Mouse (Mus musculus): Measurements from ENCODE around the gene Nt5dc2. TPM values are rescaled to one million over a fixed set of nuclear protein-coding genes. Genes with fewer than 3 reads are reported as not detected.

Gene Nt5dc2
- polyA plus RNA-seq, 1 experiment from 2014 or later = 341 TPM

- H3K4me3 ChIP-seq (ENCODE audit: control insufficient read depth in 1 of 2, insufficient read depth in 1 of 2, low read depth in 1 of 2, low read length in 2 of 2) = no peak overlapping the region
- WGBS = 75% methylated on average over 4 of the region's 4 CpGs
- H3K27me3 ChIP-seq (ENCODE audit: control insufficient read depth, insufficient read depth, low read length) = no peaks in the 10 kb centered on the region
- H3K4me1 ChIP-seq (ENCODE audit: control insufficient read depth in 2 of 2, insufficient read depth in 2 of 2, low read length in 2 of 2) = peaks cover 2% of the 10 kb centered on the region in 2 experiments; a peak in 3 of 4 replicates
- no peaks in the 10 kb centered on the region for H3K9me3 ChIP-seq (ENCODE audit: control insufficient read depth, low read length)
- no peak overlapping the region for H3K4me2 ChIP-seq (ENCODE audit: low read length)
- H3K36me3 ChIP-seq (ENCODE audit: control insufficient read depth, insufficient read depth, low read length) = peaks cover 99% of the 10 kb centered on the region
- H3K9ac ChIP-seq (ENCODE audit: low read length) = no peak overlapping the region
- no peak for ATAC-seq (ENCODE audit: insufficient number of reproducible peaks, insufficient read depth, low FRiP score, low read depth)
- no peak overlapping the region for H3K27ac ChIP-seq (replicated peaks in 1 of 2; ENCODE audit: control insufficient read depth in 1 of 2, insufficient read depth in 1 of 2, low read depth in 2 of 2, low read length in 2 of 2)
Measured at GRCm38 (mm10) chr14:31181512-31181911, 50.7 kb downstream of the Nt5dc2 start.

- H3K4me1 ChIP-seq (ENCODE audit: control insufficient read depth in 2 of 2, insufficient read depth in 2 of 2, low read length in 2 of 2) = peaks cover 9 to 14% of the 10 kb centered on the region in 2 experiments
- H3K36me3 ChIP-seq (ENCODE audit: control insufficient read depth, insufficient read depth, low read length) = peaks cover 99% of the 10 kb centered on the region
- H3K4me2 ChIP-seq (ENCODE audit: low read length) = no peak overlapping the region
- no peak for ATAC-seq (ENCODE audit: insufficient number of reproducible peaks, insufficient read depth, low FRiP score, low read depth)
- no peak overlapping the region for H3K9ac ChIP-seq (ENCODE audit: low read length)
- WGBS = 62% methylated on average over 2 of the region's 2 CpGs
- peak overlapping the region; percentile 31; a peak in 1 of 4 replicates for H3K27ac ChIP-seq (replicated peaks in 1 of 2; ENCODE audit: control insufficient read depth in 1 of 2, insufficient read depth in 1 of 2, low read depth in 2 of 2, low read length in 2 of 2)
- H3K27me3 ChIP-seq (ENCODE audit: control insufficient read depth, insufficient read depth, low read length) = no peaks in the 10 kb centered on the region
- no peak overlapping the region for H3K4me3 ChIP-seq (ENCODE audit: control insufficient read depth in 1 of 2, insufficient read depth in 1 of 2, low read depth in 1 of 2, low read length in 2 of 2)
- H3K9me3 ChIP-seq (ENCODE audit: control insufficient read depth, low read length) = no peaks in the 10 kb centered on the region
Measured at GRCm38 (mm10) chr14:31182786-31183290, 52.0 kb downstream of the Nt5dc2 start.

- H3K4me2 ChIP-seq (ENCODE audit: low read length) = no peak overlapping the region
- ATAC-seq (ENCODE audit: insufficient number of reproducible peaks, insufficient read depth, low FRiP score, low read depth) = no peak
- H3K4me1 ChIP-seq (ENCODE audit: control insufficient read depth in 2 of 2, insufficient read depth in 2 of 2, low read length in 2 of 2) = peaks cover 11 to 18% of the 10 kb centered on the region in 2 experiments
- peak overlapping the region in 1 of 2 experiments; percentile 24; a peak in 1 of 4 replicates for H3K27ac ChIP-seq (replicated peaks in 1 of 2; ENCODE audit: control insufficient read depth in 1 of 2, insufficient read depth in 1 of 2, low read depth in 2 of 2, low read length in 2 of 2)
- WGBS = 80% methylated on average over 5 of the region's 5 CpGs
- peaks cover 100% of the 10 kb centered on the region for H3K36me3 ChIP-seq (ENCODE audit: control insufficient read depth, insufficient read depth, low read length)
- peak overlapping the region; percentile 46; the same call in 1 of the 2 replicates for H3K9ac ChIP-seq (ENCODE audit: low read length)
- H3K4me3 ChIP-seq (ENCODE audit: control insufficient read depth in 1 of 2, insufficient read depth in 1 of 2, low read depth in 1 of 2, low read length in 2 of 2) = no peak overlapping the region
- H3K9me3 ChIP-seq (ENCODE audit: control insufficient read depth, low read length) = no peaks in the 10 kb centered on the region
- H3K27me3 ChIP-seq (ENCODE audit: control insufficient read depth, insufficient read depth, low read length) = no peaks in the 10 kb centered on the region
Measured at GRCm38 (mm10) chr14:31183541-31183940, 52.7 kb downstream of the Nt5dc2 start.

GRCm38 (mm10) chr14:31184195-31184594 is 53.3 kb downstream of the Nt5dc2 start:
- H3K9me3 ChIP-seq (ENCODE audit: control insufficient read depth, low read length) = no peaks in the 10 kb centered on the region
- H3K27me3 ChIP-seq (ENCODE audit: control insufficient read depth, insufficient read depth, low read length) = no peaks in the 10 kb centered on the region
- no peak overlapping the region for H3K4me3 ChIP-seq (ENCODE audit: control insufficient read depth in 1 of 2, insufficient read depth in 1 of 2, low read depth in 1 of 2, low read length in 2 of 2)
- 84% methylated on average over 12 of the region's 12 CpGs for WGBS
- no peak overlapping the region; a peak in 1 of 4 replicates for H3K27ac ChIP-seq (replicated peaks in 1 of 2; ENCODE audit: control insufficient read depth in 1 of 2, insufficient read depth in 1 of 2, low read depth in 2 of 2, low read length in 2 of 2)
- H3K36me3 ChIP-seq (ENCODE audit: control insufficient read depth, insufficient read depth, low read length) = peaks cover 100% of the 10 kb centered on the region
- peaks cover 15 to 22% of the 10 kb centered on the region in 2 experiments for H3K4me1 ChIP-seq (ENCODE audit: control insufficient read depth in 2 of 2, insufficient read depth in 2 of 2, low read length in 2 of 2)
- no peak overlapping the region for H3K4me2 ChIP-seq (ENCODE audit: low read length)
- no peak for ATAC-seq (ENCODE audit: insufficient number of reproducible peaks, insufficient read depth, low FRiP score, low read depth)
- no peak overlapping the region for H3K9ac ChIP-seq (ENCODE audit: low read length)

- ATAC-seq (ENCODE audit: insufficient number of reproducible peaks, insufficient read depth, low FRiP score, low read depth) = no peak
- WGBS = 34% methylated on average over 4 of the region's 4 CpGs
- Histone ChIP-seq H3K27me3 (ENCODE audit: control insufficient read depth, insufficient read depth, low read length) (no peaks in the 10 kb centered on the region), H3K36me3 (ENCODE audit: control insufficient read depth, insufficient read depth, low read length) (peaks cover 100% of the 10 kb centered on the region), H3K9me3 (ENCODE audit: control insufficient read depth, low read length) (no peaks in the 10 kb centered on the region), H3K4me2 (ENCODE audit: low read length) (no peak overlapping the region), H3K4me3 (ENCODE audit: control insufficient read depth in 1 of 2, insufficient read depth in 1 of 2, low read depth in 1 of 2, low read length in 2 of 2) (no peak overlapping the region), H3K4me1 (ENCODE audit: control insufficient read depth in 2 of 2, insufficient read depth in 2 of 2, low read length in 2 of 2) (peaks cover 21 to 40% of the 10 kb centered on the region in 2 experiments), H3K9ac (ENCODE audit: low read length) (no peak overlapping the region), H3K27ac (replicated peaks in 1 of 2; ENCODE audit: control insufficient read depth in 1 of 2, insufficient read depth in 1 of 2, low read depth in 2 of 2, low read length in 2 of 2) (peak overlapping the region in 1 of 2 experiments; percentile 52; a peak in 3 of 4 replicates)
Measured at GRCm38 (mm10) chr14:31186656-31187055, 55.8 kb downstream of the Nt5dc2 start.

Other genes starting within 250 kb of the Nt5dc2 start
- gene Itih4, start 244.6 kb upstream of the Nt5dc2 start, polyA plus RNA-seq (2014; fragmentation: Nextera tagmentation; extraction: Ambion mirVana) = 0.27 and 0.53 TPM in 2 replicates
- 1.5 and 2.2 TPM in 2 replicates for gene Itih3, start 207.3 kb upstream of the Nt5dc2 start, polyA plus RNA-seq (2014; fragmentation: Nextera tagmentation; extraction: Ambion mirVana)
- gene Itih1, start 187.8 kb upstream of the Nt5dc2 start, polyA plus RNA-seq (2014; fragmentation: Nextera tagmentation; extraction: Ambion mirVana) = not detected in 2 replicates
- 5.4 and 5.5 TPM in 2 replicates for gene Nek4, start 179.7 kb upstream of the Nt5dc2 start, polyA plus RNA-seq (2014; fragmentation: Nextera tagmentation; extraction: Ambion mirVana)
- 48.1 and 60.3 TPM in 2 replicates for gene Glt8d1, start 129.7 kb upstream of the Nt5dc2 start, polyA plus RNA-seq (2014; fragmentation: Nextera tagmentation; extraction: Ambion mirVana)
- 382 and 395 TPM in 2 replicates for gene Spcs1, start 129.4 kb upstream of the Nt5dc2 start, polyA plus RNA-seq (2014; fragmentation: Nextera tagmentation; extraction: Ambion mirVana)
- 75.1 and 89.0 TPM in 2 replicates for gene Pbrm1, start 111.9 kb upstream of the Nt5dc2 start, polyA plus RNA-seq (2014; fragmentation: Nextera tagmentation; extraction: Ambion mirVana)
- gene Gnl3, start 111.9 kb upstream of the Nt5dc2 start, polyA plus RNA-seq (2014; fragmentation: Nextera tagmentation; extraction: Ambion mirVana) = 49.3 and 51.4 TPM in 2 replicates
- 98.2 and 107 TPM in 2 replicates for gene Smim4, start 2.1 kb upstream of the Nt5dc2 start, polyA plus RNA-seq (2014; fragmentation: Nextera tagmentation; extraction: Ambion mirVana)
- gene Stab1, start 37.6 kb downstream of the Nt5dc2 start, polyA plus RNA-seq (2014; fragmentation: Nextera tagmentation; extraction: Ambion mirVana) = 56.0 and 66.8 TPM in 2 replicates
- 5,119 and 5,195 TPM in 2 replicates for gene Tnnc1, start 77.3 kb downstream of the Nt5dc2 start, polyA plus RNA-seq (2014; fragmentation: Nextera tagmentation; extraction: Ambion mirVana)
- 308 and 317 TPM in 2 replicates for gene Nisch, start 85.9 kb downstream of the Nt5dc2 start, polyA plus RNA-seq (2014; fragmentation: Nextera tagmentation; extraction: Ambion mirVana)
- 0.23 and 0.26 TPM in 2 replicates for gene Sema3g, start 86.8 kb downstream of the Nt5dc2 start, polyA plus RNA-seq (2014; fragmentation: Nextera tagmentation; extraction: Ambion mirVana)
- 9.4 and 9.6 TPM in 2 replicates for gene Phf7, start 120.3 kb downstream of the Nt5dc2 start, polyA plus RNA-seq (2014; fragmentation: Nextera tagmentation; extraction: Ambion mirVana)
- 47.6 TPM in 2 replicates for gene Bap1, start 120.4 kb downstream of the Nt5dc2 start, polyA plus RNA-seq (2014; fragmentation: Nextera tagmentation; extraction: Ambion mirVana)
- gene Dnah1, start 192.8 kb downstream of the Nt5dc2 start, polyA plus RNA-seq (2014; fragmentation: Nextera tagmentation; extraction: Ambion mirVana) = 0.86 and 0.93 TPM in 2 replicates
- 44.9 and 45.9 TPM in 2 replicates for gene Capn7, start 205.6 kb downstream of the Nt5dc2 start, polyA plus RNA-seq (2014; fragmentation: Nextera tagmentation; extraction: Ambion mirVana)